Mouse (Mus musculus) right cerebral cortex, adult 18-20 months (tissue): ENCODE results near the gene Limk2.

Experiments used
- DNase-seq: peaks from one replicate; pipeline ENCODE4 v3.0.0; 2022; ENCODE audit warnings: mixed read lengths

Limk2 gene

DNA sequence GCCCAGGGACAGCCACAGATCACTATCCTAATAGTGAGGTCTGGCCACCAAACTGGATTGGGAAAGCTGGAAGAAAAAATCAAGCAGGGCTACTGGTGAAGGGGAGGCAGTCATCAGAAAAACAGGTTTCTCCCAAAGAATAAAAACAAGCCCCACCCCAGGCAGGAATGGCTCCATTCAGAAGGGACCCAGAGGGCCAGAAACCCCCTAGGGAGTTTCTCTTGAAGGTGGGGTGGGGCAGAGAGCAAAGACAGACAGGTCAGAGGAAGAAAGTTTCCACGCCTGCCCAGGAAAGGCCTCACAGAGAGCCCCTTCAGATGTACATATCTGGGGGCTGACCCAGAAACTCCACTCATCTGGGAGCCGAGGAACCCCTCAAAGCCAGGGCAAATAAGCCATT is 38.8 kb downstream of the Limk2 start:
- no peak for DNase-seq

DNA sequence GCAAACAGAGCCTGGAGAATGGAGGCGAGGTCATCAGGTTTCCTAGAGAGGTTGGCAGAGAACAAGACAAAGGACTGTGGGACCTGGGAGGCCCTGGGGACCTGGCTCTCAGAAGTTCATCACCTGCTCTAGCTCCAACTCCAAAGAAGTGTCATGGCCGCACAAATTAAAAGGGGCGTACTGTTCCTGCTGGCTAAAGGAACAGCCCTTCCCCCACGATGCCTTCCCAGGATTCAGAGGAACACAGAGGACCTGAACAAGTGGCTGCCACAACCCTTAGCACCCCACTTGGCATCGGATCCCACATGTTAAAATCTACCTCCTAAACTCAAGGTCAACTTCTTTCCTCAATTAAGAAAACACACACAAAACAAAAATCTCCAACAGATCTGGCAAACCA is 39.5 kb downstream of the Limk2 start:
- no peak for DNase-seq

DNA sequence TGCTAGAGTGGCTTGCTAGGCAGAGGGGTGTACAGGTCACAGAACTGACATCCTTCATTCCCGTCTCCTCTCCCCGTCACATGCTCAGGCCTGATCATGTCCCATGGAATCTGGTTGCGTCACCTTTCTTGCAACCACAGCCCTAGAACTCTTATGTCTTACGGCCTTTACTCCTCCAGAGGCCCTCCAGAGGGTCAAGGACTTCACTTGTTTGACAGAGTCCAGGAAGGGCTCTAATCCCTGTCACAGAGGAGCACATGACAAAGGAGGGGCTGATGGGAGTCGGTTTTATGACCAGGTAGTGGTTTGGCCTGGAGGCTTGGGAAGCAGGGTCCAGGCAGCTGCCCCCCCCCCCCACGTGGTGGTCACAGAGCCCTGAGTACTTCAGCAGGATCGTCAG is 40.0 kb downstream of the Limk2 start:
- no peak for DNase-seq

DNA sequence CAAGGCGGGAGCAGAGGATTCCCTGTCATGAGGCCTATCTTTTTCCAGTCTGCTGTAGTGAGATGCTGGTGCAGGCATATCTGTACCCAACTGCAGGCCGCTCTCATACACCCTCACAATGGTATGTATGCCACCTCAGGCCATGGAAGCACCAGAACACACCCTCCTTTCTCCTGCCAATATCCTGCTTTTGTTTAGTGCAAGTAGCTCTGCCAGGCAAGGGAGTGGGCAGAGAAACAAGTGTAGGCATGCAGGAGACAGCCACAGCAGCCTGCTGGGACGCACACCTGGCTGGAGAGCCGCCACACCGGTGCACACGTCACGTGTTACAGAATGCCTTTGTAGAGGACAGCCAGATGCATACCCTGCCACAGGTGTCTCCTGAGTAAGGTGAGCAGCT is 42.6 kb downstream of the Limk2 start:
- no peak for DNase-seq

DNA sequence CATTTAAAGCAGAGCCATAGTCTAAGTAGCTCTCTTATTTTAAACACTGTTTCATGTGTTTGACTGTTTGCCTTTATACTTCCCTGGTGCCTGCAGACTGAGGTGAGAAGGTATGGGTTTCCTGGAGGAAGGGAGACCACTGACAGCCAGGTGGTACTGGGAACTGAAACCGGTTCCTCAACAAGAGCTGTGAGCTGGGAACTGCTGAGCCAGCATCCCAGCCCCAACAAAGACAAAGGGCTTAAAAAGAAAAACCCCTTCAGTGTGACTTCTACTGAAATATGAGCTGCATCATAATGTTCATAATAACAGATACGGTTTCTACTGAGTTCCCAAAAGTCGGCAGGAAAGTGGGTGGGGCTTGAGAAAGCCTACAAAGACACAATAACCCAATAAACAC is 46.1 kb downstream of the Limk2 start:
- no peak for DNase-seq

DNA sequence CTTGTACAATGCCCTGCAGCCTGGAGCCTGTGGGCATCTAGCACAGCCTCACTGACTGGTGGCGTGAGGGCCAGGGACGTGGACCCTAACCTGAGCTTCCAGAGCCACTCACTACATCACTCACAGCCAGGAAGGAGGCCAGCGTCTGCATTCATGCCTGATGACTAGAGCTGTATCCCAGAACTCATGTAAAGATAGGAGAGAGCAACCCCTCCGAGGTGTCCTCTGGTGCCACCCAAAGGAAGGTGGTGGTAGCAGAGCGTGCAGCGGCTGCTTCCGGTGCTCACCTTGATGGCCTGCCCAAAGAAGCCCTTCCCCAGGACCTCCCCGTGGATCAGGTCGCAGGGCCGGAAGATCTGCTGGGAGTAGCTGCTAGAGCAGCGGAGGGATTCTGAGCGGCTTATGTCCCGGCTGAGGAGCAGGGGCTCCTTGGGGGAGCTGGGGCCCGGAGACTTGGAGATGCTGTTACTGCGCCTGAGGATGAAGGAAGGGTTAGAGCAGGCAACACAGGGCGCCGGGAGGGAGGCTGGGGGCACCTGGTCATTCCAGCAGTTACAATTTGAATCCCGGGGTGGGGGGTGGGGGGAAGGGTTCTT is 55.9 kb downstream of the Limk2 start:
- no peak for DNase-seq

DNA sequence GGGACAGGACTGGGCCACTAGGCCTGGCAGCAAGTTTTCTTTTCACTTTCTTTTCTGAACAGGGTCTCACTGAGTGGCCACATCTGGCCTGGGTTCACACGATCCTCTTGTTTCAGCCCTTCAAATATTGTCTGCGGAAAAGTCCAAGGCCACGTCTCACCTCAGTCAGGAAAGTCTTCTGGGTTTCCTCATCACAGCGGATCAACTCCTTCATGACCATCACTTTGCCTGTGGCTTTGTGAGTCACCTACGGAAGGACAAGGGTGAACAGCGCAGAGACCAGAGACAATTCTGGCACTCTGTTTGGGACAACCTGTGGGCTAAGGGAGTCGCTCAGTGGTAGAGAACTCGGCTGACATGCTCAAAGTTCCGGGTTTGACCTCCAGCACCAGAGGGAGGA is 56.9 kb downstream of the Limk2 start:
- no peak for DNase-seq

DNA sequence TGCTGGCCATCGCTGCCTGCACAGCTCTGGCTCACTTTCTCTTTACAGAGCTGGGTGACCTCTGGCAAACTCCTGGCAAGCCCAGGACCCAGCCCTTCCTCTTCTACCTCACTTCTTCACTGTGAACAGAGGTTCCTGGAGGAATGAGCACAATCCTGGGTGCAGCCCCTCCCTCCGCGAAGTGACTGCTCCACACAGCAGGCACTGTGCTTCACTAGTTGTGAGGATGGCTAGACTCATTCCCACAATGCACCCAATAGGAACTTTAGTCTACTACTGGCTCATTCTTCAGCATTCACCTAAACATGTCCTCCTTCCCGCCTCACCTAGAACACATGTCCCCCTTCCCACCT is 59.7 kb downstream of the Limk2 start:
- DNase-seq, result no peak

DNA sequence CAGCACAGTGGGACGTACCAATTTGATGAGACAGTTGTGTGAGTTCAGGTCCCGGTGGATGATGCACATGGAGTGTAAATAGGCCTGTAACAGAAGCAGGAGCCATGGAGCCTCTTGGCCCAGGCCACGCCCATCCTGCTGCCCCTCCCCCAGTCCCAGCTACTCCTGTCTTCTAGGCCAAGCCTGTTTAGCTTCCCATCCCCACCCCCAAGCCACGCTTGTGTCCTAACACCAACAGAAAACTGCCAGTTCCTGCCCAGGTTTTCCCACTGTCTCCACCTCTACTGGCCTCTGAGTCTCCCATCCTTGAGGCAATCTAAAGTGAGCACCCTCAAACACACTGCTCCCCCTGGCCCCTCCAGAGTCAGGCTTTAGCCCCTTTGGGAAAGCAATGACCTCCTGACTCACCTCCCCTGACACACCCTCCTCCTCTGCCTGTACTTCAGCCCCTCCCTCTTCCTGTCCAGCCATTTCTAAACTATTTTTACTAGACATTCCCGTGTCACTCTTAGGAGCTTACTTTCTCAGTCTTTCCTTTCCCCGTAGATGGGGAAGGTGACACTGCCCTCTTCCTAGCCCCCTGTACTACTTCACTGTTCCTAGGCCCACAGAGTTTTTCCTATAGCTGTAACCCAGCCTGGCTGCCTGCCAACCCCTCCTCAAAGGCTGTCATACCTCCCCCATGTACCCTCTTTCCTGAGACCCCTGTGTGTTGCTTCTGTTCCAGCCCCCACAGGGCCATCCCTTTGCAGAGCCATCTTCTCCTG is 60.2 kb downstream of the Limk2 start:
- no peak for DNase-seq

DNA sequence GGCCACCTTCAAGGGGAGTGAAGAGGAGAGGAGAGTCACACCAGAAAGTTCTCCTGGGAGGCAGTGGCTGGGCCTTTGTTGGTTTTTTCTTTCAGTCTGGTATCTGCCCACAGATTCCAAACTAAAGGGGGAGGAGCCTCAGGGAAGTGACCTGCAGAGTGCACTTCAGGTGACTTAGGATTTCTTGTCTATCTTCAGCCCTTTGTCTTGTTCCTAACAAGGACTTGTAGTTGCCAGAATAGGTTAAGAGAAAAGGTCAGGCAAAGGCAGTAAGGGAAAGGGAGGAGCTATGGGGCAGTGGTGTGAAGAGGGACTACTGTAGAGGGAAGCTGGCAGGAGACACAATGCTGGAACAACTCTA is 61.2 kb downstream of the Limk2 start:
- DNase-seq, result no peak

DNA sequence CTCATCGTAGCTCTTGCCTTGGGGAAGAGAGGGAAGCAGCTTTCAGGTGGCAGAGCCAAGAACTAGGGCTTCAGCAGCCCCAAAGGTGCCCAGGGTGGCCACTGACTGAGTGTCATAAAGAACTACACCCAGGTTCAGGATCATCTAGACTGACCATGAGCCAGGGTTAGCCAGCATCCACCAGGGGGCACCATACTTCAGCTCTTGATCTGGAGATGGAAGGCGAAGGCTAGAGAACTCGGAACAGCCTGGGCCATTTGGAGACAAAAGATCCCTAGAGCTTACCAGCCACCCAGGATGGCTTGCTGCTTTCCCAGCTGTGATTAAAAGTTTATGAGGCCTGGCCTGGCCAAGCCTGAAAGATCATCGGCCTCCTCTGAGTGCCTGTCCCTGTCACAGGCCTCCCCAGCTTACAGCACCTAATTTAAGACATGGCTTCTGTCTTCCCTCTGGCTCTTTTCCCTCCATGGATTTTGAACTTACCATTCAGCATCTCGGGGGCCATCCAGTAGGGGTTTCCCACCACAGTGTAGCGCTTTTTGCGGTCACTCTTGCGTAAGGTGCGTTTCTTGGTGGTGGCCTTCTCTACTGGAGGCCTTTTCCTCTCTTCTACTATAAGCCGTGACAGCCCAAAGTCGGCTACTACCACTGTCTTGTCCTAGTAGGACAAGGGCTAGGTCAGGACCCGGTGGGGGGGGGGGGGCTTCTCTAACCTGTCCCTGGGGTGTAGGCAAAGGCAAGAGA is 61.7 kb downstream of the Limk2 start:
- peak; percentile 81 for DNase-seq

DNA sequence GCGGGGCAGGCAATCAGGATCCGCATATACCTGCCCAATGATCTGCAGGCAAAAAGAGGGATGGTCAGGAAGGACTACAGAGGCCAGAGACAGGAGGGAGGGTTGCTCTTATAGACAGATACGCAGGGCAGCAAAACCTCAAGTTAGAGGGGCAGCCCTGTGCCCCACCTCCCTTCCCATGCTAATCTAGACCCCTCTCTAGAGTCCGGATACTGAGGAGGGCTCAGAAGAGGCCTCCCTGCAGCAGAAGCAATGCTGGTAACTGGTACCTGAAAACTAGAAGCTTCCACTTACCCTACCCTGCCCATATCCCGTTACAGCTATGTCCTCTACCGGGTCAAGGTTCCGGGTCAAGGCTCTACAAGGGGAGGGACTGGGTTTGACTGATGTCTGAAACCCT is 62.6 kb downstream of the Limk2 start:
- DNase-seq, result no peak

DNA sequence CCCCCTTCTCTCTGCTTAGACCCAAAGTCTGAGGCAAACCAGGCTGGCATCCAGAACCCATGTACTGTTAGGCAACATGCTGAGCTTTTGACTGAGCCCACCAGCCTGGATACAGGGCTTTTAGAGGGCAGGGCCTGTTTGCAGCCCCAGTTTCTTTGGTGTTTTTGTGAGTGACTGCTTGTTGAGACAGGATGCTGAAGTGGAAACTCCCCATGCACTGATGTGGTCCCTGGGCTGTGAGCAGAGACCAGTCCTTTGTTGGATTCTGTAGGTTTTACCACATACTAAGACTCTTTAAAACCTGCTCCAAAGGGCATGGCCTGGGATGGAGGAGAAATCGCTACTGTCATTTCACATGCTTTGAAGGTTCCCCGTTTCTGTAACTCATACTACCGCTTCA is 64.1 kb downstream of the Limk2 start:
- no peak for DNase-seq

DNA sequence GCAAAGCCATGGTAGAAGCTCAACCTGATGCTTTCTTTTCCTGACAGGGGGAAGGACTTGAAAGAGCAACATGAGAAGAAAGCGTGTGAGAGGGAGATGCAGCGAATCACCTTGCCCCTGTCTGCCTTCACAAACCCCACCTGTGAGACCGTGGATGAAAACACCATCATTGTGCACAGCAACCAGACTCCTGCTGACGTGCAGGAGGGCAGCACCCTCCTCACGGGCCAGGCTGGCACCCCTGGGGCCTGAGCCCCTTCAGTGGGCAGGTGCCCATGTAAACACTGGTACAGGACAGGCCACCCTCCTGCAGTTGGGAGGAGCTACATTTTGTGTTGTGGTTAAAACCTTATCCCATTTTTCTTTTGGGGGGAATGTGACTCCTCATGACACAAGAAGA is 67.5 kb downstream of the Limk2 start:
- DNase-seq, result no peak

DNA sequence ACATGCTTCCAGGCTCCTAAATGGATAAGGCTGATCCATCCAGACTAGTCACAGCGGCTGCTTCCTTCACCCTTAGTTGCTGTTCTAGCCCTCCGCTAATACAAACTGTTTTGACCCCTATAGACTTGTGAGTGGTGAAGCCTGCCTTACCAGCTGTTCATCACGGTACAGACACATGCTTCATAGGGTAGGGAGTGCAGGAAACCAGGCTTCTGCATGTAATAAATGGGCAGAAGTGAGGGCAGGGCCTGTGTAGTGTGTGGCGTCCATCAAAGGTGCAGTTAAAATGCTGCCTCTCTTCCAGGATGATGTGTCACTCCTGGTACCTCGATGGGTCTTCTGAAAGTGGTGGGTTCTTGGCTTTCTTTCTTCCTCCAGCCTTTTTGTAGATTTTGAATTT is 71.0 kb downstream of the Limk2 start:
- no peak for DNase-seq

DNA sequence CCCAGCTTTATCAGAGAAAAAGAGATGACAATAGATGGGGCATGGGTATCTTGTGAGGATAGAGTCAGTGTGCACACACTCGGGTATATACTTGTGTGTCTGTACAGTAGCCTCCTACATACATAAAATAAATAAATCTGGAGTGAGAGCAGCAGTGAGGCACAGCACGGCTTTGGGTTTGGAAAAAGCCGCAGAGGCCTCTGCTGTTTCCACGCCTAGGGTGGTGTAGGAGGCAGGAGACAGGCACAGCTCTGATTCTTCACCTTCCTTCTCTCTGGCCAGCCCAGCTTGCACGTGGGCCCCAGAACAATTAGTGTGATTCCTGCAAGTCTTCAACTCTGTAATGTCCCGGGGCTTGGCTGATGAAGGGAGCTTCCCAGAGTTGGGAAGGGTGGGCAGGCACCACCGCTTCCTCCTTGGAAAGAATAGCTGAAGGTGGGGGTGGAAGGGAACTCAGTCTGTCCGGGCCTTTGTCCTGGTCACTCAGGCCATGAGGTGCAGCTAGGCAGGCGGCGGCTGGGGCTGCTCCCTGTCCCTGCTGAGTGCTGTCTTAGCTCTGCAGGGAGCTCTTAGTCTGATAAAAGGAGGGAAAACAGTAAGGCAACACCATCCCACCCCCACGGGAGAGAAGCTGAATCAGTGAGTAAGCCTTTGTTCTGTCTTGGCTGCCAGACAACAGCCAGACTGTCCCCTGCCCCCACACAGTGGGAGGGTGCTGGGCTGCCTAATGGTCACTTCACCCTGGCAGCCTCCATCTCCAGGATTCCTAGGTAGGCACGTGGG is 71.6 kb downstream of the Limk2 start:
- peak; percentile 81 for DNase-seq

DNA sequence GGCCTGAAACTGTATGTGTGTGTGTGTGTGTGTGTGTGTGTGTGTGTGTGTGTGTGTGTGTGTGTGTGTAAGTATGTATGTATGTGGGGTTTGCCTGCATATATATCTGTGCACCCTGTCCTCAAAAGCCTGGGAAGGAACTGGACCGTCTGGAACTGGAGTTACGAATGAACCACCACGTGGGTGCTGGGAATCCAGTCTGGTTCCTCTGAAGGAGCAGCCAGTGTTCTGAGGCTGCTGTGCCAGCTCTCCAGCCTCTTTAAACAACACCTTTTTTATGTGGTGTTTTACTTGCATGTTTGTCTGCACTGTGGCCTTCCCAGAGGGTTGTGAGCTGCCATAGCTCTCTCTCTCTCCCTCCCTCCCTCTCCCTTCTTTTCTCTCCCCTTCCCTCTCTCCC is 72.4 kb downstream of the Limk2 start:
- no peak for DNase-seq

DNA sequence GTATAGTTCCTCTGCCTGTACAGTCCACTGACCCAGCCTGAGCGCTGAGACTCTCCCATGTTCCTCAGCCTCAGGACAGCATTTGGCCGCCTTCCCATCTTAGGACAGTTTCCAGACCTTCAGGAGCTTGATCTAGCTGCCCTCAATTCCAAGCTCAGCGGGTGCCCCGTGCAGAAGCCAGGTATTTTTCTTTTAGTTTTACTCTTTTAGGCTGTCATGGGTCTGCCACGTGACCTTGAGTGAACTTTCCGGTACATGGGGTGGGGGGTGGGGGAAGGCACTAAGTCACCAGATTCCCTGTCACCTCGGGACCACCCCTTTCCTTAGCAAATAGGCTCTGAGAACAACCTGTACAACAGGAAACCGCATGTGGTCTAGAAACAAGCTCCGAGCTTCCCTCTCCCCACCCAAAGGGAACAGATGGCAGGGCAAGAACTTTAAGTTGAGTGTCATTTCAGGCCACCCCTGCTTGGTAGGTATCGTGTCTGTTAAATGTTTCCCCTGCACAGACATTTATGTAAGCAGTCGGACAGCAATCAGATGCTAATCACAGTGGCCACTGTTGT is 73.3 kb downstream of the Limk2 start:
- no peak for DNase-seq

DNA sequence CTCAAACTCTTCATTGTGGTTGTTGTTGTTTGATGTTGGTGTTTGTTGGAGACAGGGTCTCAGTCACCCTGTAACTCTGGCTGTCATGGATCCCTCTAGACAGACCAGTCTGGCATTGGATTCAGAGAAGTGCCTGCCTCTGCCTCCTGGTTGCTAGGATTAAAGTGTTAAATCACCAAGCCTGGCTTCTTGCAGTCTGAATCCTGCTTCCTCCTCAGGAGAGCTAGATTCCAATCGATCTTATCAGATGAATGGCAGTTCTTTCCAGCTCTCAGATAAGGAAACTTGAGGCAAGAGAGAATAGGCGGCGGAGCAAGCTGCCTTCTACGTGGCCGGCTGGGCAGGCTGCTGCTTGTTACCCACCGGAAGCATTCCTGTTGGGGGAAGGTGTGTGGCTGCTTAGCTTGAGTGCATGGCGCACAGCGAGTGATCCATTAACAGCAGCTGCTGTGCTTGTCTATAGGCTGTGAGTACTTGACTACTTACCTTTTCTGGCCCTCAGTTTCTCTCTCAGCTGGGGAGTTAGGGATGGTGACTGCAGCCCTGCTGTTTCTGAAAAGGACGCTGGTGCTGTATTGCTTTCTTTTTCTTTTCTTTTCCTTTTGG is 74.2 kb downstream of the Limk2 start:
- DNase-seq, result no peak

DNA sequence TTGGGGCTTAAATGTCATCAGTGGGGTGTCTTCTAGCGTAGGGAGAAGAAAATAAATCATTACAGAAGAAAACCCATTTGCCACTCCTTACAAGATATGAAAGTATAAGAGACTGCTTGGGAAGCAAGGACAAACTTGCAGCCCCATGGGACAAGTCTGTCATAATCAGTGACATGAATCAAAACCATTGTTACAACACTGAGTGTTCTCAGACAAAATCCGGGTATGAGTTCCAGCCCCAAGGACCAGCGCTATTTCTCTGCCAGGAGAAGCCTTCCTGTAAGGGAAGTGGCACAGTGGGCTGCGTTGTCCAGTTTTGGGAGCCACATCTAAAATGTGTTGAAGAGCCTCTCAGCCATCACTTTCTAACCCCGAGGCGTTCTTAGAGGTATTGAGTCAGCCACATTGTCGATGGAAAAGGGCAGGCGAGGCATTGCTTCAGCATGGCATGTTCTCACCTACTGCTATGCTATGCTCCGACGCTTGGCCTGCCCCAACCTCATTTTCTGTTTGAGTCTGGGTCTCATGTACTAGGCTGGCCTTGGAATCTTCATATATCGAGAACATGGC is 74.8 kb downstream of the Limk2 start:
- DNase-seq, result no peak

DNA sequence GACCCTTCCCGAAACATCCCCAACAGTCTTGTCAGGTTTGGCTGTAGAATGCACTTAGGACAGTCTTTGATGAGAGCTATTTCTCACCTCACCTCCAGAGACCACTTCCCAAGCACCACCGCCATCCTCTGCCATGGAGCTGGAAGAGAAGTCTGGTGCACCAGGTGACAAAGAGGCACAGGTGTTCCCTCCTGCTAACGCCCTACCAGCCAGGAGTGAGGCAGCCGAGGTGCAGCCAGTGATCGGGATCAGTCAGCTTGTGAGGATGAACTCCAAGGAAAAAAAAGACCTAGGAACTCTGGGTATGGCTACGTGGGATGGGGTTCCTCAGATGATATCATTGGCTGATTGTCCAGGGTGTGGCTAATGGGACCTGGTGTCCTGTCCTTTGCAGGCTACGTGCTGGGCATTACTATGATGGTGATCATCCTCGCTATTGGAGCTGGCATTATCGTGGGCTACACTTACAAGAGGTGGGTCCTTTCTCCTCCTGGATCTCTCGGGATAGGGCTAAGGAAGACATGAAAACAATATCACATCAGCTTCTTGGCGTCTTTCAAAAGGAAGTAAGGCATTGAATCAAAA is 75.8 kb downstream of the Limk2 start:
- DNase-seq, result no peak
